Mouse (Mus musculus): ENCODE measurements around the gene Sh3bgrl3. TPM values are rescaled to one million over a fixed set of nuclear protein-coding genes. Genes with fewer than 3 reads are reported as not detected.

The Sh3bgrl3 gene
- polyA plus RNA-seq, 1 experiment, result 317 TPM

- no peak for TF ChIP-seq POLR2A (IDR thresholded peaks at IDR 0.05; ENCODE audit: low read depth, low read length)
- no peak for TF ChIP-seq CTCF (IDR thresholded peaks at IDR 0.05; ENCODE audit: borderline replicate concordance, insufficient read depth, low read length)
- no peak overlapping the region for H3K4me3 ChIP-seq (ENCODE audit: insufficient read depth, low read length)
- no peaks in the 10 kb centered on the region for H3K4me1 ChIP-seq (ENCODE audit: control insufficient read depth, insufficient read depth, low read length)
- no peak overlapping the region for H3K27ac ChIP-seq (ENCODE audit: insufficient read depth, low read length)
These were observed 13.1 kb downstream of the Sh3bgrl3 start for GRCm38 (mm10) chr4:134115215-134116144.

DNA sequence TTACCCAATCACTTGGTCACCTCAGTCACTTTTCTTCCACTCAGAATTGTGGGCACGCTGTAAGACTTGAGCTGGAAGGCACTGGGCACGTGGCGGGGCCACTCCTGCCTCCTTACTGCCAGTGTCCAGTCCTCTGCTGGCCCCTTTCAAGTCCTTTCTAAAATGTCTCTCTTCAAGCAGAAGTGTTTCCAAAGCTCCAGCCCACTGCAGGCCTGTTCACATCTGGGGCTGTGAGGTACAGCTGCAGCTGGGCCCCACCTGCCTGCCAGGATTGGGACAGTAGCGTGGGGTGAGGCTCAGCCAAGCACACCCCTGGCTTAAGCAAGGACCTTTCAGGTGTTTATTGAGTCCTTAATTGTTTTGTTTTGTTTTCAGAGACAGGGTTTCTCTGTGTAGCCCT is 14.6 kb downstream of the Sh3bgrl3 start:
- H3K4me1 ChIP-seq (ENCODE audit: control insufficient read depth, insufficient read depth, low read length), result no peaks in the 10 kb centered on the region
- TF ChIP-seq POLR2A (IDR thresholded peaks at IDR 0.05; ENCODE audit: low read depth, low read length) (no peak), CTCF (IDR thresholded peaks at IDR 0.05; ENCODE audit: borderline replicate concordance, insufficient read depth, low read length) (no peak)
- no peak overlapping the region for H3K4me3 ChIP-seq (ENCODE audit: insufficient read depth, low read length)
- no peak overlapping the region for H3K27ac ChIP-seq (ENCODE audit: insufficient read depth, low read length)

DNA sequence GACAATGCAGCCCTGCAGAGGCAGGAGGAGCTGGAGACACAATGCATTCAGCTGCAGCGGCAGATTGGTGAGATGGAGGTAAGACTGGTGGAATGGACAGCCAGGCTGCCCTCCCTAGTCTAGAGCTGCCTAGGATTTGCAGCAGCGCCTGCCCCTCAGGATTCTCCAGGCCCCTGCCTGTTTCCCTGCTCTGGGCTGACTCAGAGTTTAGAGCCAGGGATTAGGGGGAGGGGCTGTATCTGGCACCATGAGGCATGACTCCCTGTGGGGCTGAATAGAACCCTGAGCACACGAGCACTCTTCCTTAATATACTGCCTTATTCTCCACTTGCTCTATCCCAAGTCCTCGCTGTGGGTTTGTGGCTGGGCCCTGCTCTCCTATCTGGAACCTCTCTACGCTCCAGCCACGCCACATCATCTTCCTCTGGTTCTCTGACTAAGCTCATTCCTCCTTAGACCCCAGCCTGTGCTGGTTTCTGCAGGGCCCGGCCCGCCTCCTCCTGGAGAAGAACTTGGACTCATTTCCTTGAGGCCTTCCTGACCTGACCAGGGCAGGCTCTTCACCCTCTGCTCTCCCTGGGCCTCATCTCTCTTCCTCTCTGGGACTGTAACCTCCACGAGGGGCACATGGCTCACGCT is 15.1 kb downstream of the Sh3bgrl3 start:
- no peaks in the 10 kb centered on the region for H3K4me1 ChIP-seq (ENCODE audit: control insufficient read depth, insufficient read depth, low read length)
- no peak overlapping the region for H3K27ac ChIP-seq (ENCODE audit: insufficient read depth, low read length)
- no peak overlapping the region for H3K4me3 ChIP-seq (ENCODE audit: insufficient read depth, low read length)
- TF ChIP-seq CTCF (IDR thresholded peaks at IDR 0.05; ENCODE audit: borderline replicate concordance, insufficient read depth, low read length) (no peak), POLR2A (IDR thresholded peaks at IDR 0.05; ENCODE audit: low read depth, low read length) (no peak)

- Histone ChIP-seq H3K4me1 (ENCODE audit: control insufficient read depth, insufficient read depth, low read length) (no peaks in the 10 kb centered on the region), H3K27ac (ENCODE audit: insufficient read depth, low read length) (no peak overlapping the region), H3K4me3 (ENCODE audit: insufficient read depth, low read length) (no peak overlapping the region)
- TF ChIP-seq POLR2A (IDR thresholded peaks at IDR 0.05; ENCODE audit: low read depth, low read length), result no peak
- TF ChIP-seq CTCF (IDR thresholded peaks at IDR 0.05; ENCODE audit: borderline replicate concordance, insufficient read depth, low read length), result no peak
These were observed 16.2 kb downstream of the Sh3bgrl3 start for GRCm38 (mm10) chr4:134112403-134112802.

DNA sequence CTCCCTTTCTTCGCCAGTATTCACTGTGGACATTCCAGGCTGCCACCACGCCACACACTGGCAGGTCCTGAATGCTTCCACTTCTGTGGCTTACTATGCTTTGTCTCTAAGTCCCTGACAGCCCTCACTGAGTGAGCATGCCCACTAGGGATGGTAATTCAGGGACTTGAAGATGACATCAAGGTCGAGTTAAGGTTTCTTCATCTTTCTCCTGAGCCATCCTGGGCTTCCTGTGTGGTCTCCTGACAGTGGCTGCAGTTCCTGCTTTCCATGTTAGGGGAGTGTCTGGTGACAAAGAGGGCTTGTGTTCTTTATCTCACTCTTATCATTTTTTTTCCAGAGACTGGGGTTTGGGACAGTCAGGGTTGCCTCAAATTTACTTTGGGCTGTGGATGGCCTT is 17.9 kb downstream of the Sh3bgrl3 start:
- no peak overlapping the region for H3K4me3 ChIP-seq (ENCODE audit: insufficient read depth, low read length)
- TF ChIP-seq POLR2A (IDR thresholded peaks at IDR 0.05; ENCODE audit: low read depth, low read length) (no peak), CTCF (IDR thresholded peaks at IDR 0.05; ENCODE audit: borderline replicate concordance, insufficient read depth, low read length) (no peak)
- no peak overlapping the region for H3K27ac ChIP-seq (ENCODE audit: insufficient read depth, low read length)
- H3K4me1 ChIP-seq (ENCODE audit: control insufficient read depth, insufficient read depth, low read length), result no peaks in the 10 kb centered on the region

DNA sequence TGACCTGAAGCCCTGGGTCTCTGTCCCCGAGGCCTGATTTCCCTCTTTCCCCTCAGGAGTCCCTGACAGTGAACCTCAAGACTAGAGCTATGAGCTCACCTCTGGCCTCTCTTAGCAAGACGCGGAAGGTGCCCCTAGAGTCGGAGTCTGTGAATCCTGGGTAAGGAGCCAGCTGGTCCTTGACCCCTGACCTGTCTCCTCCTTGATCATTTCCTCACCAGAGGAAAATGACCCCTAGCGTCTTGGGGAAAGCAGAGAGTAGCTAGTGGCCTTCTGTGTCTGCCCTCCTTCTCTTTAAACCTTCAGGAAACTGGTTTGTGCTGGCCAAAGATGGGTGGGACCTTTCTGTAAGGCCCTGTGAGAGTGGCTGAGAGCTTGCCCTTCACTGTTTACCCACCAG is 20.4 kb downstream of the Sh3bgrl3 start:
- Histone ChIP-seq H3K4me3 (ENCODE audit: insufficient read depth, low read length) (no peak overlapping the region), H3K4me1 (ENCODE audit: control insufficient read depth, insufficient read depth, low read length) (no peaks in the 10 kb centered on the region), H3K27ac (ENCODE audit: insufficient read depth, low read length) (no peak overlapping the region)
- TF ChIP-seq POLR2A (IDR thresholded peaks at IDR 0.05; ENCODE audit: low read depth, low read length), result no peak
- no peak for TF ChIP-seq CTCF (IDR thresholded peaks at IDR 0.05; ENCODE audit: borderline replicate concordance, insufficient read depth, low read length)

GRCm38 (mm10) chr4:134107730-134108129 is 20.9 kb downstream of the Sh3bgrl3 start:
- no peaks in the 10 kb centered on the region for H3K4me1 ChIP-seq (ENCODE audit: control insufficient read depth, insufficient read depth, low read length)
- TF ChIP-seq POLR2A (IDR thresholded peaks at IDR 0.05; ENCODE audit: low read depth, low read length), result no peak
- no peak for TF ChIP-seq CTCF (IDR thresholded peaks at IDR 0.05; ENCODE audit: borderline replicate concordance, insufficient read depth, low read length)
- H3K4me3 ChIP-seq (ENCODE audit: insufficient read depth, low read length), result no peak overlapping the region
- no peak overlapping the region for H3K27ac ChIP-seq (ENCODE audit: insufficient read depth, low read length)

DNA sequence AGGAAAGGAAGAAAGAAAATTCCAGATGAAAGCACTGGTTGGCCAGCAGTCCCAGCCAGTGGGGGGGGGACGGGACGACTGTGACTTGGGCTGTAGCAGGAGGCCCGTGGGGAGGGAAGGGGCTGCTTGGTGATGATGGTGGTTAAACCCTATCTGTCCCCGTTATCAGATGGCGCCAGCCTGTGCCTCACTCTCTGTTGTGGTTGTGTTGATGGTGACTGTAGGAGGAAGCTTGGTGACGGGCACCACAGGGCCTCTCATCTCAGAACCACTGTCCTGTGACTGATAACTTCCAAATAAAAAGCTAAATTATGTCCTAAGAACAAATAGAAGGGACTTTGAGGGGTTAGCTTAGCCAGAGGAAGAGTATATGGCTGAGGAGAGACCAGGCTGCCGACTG is 22.5 kb downstream of the Sh3bgrl3 start:
- Histone ChIP-seq H3K4me1 (ENCODE audit: control insufficient read depth, insufficient read depth, low read length) (no peaks in the 10 kb centered on the region), H3K27ac (ENCODE audit: insufficient read depth, low read length) (no peak overlapping the region), H3K4me3 (ENCODE audit: insufficient read depth, low read length) (no peak overlapping the region)
- no peak for TF ChIP-seq CTCF (IDR thresholded peaks at IDR 0.05; ENCODE audit: borderline replicate concordance, insufficient read depth, low read length)
- no peak for TF ChIP-seq POLR2A (IDR thresholded peaks at IDR 0.05; ENCODE audit: low read depth, low read length)

- TF ChIP-seq POLR2A (IDR thresholded peaks at IDR 0.05; ENCODE audit: low read depth, low read length), result no peak
- no peak for TF ChIP-seq CTCF (IDR thresholded peaks at IDR 0.05; ENCODE audit: borderline replicate concordance, insufficient read depth, low read length)
- Histone ChIP-seq H3K27ac (ENCODE audit: insufficient read depth, low read length) (no peak overlapping the region), H3K4me1 (ENCODE audit: control insufficient read depth, insufficient read depth, low read length) (no peaks in the 10 kb centered on the region), H3K4me3 (ENCODE audit: insufficient read depth, low read length) (peak overlapping the region; percentile 81)
These were observed 25.9 kb downstream of the Sh3bgrl3 start for GRCm38 (mm10) chr4:134102742-134103119.
